Mouse (Mus musculus): Measurements from ENCODE around the gene Rhbg. TPM values are rescaled to one million over a fixed set of nuclear protein-coding genes. Genes with fewer than 3 reads are reported as not detected.
A peak's percentile ranks its signal among the peaks of the same experiment; 100 is the strongest.

Gene Rhbg
- polyA plus RNA-seq, 1 experiment from 2014 or later, result not detected

- DNase-seq (ENCODE audit: low spot score, missing footprints) (peak; percentile 86), ATAC-seq (ENCODE audit: low FRiP score) (no peak)
- H3K27me3 ChIP-seq (ENCODE audit: control insufficient read depth, insufficient read depth, low read length), result peaks cover 98% of the 10 kb centered on the region
- H3K9me3 ChIP-seq (ENCODE audit: control insufficient read depth, low read length), result no peaks in the 10 kb centered on the region
- peak overlapping the region; percentile 44 for H3K4me3 ChIP-seq (ENCODE audit: low read depth, low read length)
- peak overlapping the region; percentile 44 for H3K4me2 ChIP-seq
- peak overlapping the region; percentile 45; the same call in 1 of the 2 replicates for H3K9ac ChIP-seq (ENCODE audit: low read length)
- WGBS, result 18% methylated on average over 2 of the region's 2 CpGs
- H3K36me3 ChIP-seq (ENCODE audit: control insufficient read depth, insufficient read depth, low read length), result no peaks in the 10 kb centered on the region
- no peak overlapping the region for H3K27ac ChIP-seq (ENCODE audit: low read depth, low read length)
- H3K4me1 ChIP-seq (ENCODE audit: control insufficient read depth, insufficient read depth, low read length), result peaks cover 33% of the 10 kb centered on the region
Observed at GRCm38 (mm10) chr3:88210121-88210520, 44.4 kb downstream of the Rhbg start.

- DNase-seq (ENCODE audit: low spot score, missing footprints) (peak; percentile 87), ATAC-seq (ENCODE audit: low FRiP score) (no peak)
- 0% methylated on average over 6 of the region's 6 CpGs for WGBS
- H3K27ac ChIP-seq (ENCODE audit: low read depth, low read length), result no peak overlapping the region; the same call in 1 of the 2 replicates
- peak overlapping the region; percentile 45 for H3K9ac ChIP-seq (ENCODE audit: low read length)
- H3K4me2 ChIP-seq, result peak overlapping the region; percentile 44
- H3K36me3 ChIP-seq (ENCODE audit: control insufficient read depth, insufficient read depth, low read length), result no peaks in the 10 kb centered on the region
- H3K27me3 ChIP-seq (ENCODE audit: control insufficient read depth, insufficient read depth, low read length), result peaks cover 98% of the 10 kb centered on the region
- peaks cover 32% of the 10 kb centered on the region for H3K4me1 ChIP-seq (ENCODE audit: control insufficient read depth, insufficient read depth, low read length)
- no peaks in the 10 kb centered on the region for H3K9me3 ChIP-seq (ENCODE audit: control insufficient read depth, low read length)
- peak overlapping the region; percentile 44 for H3K4me3 ChIP-seq (ENCODE audit: low read depth, low read length)
Observed at GRCm38 (mm10) chr3:88209306-88209705, 45.2 kb downstream of the Rhbg start.

- H3K4me1 ChIP-seq (ENCODE audit: control insufficient read depth, insufficient read depth, low read length), result peaks cover 34% of the 10 kb centered on the region
Observed at GRCm38 (mm10) chr3:88208226-88208720, 46.2 kb downstream of the Rhbg start.

GRCm38 (mm10) chr3:88207451-88208100 lies 46.9 kb downstream of the Rhbg start:
- peaks cover 34% of the 10 kb centered on the region for H3K4me1 ChIP-seq (ENCODE audit: control insufficient read depth, insufficient read depth, low read length)
- H3K4me2 ChIP-seq, result peak overlapping the region; percentile 44
- under 1% methylated on average over 14 of the region's 15 CpGs for WGBS
- peak overlapping the region; percentile 89 for H3K27ac ChIP-seq (ENCODE audit: low read depth, low read length)
- DNase-seq (ENCODE audit: low spot score, missing footprints) (peak; percentile 89), ATAC-seq (ENCODE audit: low FRiP score) (peak; percentile 20; the same call in 1 of the 2 replicates)
- H3K9ac ChIP-seq (ENCODE audit: low read length), result peak overlapping the region; percentile 72
- peak overlapping the region; percentile 44 for H3K4me3 ChIP-seq (ENCODE audit: low read depth, low read length)
- peaks cover 99% of the 10 kb centered on the region for H3K27me3 ChIP-seq (ENCODE audit: control insufficient read depth, insufficient read depth, low read length)
- H3K36me3 ChIP-seq (ENCODE audit: control insufficient read depth, insufficient read depth, low read length), result no peaks in the 10 kb centered on the region
- no peaks in the 10 kb centered on the region for H3K9me3 ChIP-seq (ENCODE audit: control insufficient read depth, low read length)

More at GRCm38 (mm10) chr3:88208226-88208720, 46.2 kb downstream of the Rhbg start:
- Histone ChIP-seq H3K9me3 (ENCODE audit: control insufficient read depth, low read length) (no peaks in the 10 kb centered on the region), H3K4me3 (ENCODE audit: low read depth, low read length) (peak overlapping the region; percentile 44), H3K9ac (ENCODE audit: low read length) (peak overlapping the region; percentile 72), H3K36me3 (ENCODE audit: control insufficient read depth, insufficient read depth, low read length) (no peaks in the 10 kb centered on the region), H3K27ac (ENCODE audit: low read depth, low read length) (no peak overlapping the region), H3K4me2 (peak overlapping the region; percentile 44), H3K27me3 (ENCODE audit: control insufficient read depth, insufficient read depth, low read length) (peaks cover 98% of the 10 kb centered on the region)
- ATAC-seq (ENCODE audit: low FRiP score), result no peak
- 2% methylated on average over 3 of the region's 3 CpGs for WGBS
- peak; percentile 93 for DNase-seq (ENCODE audit: low spot score, missing footprints)

- peaks cover 99% of the 10 kb centered on the region for H3K27me3 ChIP-seq (ENCODE audit: control insufficient read depth, insufficient read depth, low read length)
- peak; percentile 93 for DNase-seq (ENCODE audit: low spot score, missing footprints)
Observed at GRCm38 (mm10) chr3:88206901-88207371, 47.6 kb downstream of the Rhbg start.

GRCm38 (mm10) chr3:88206500-88206899 lies 48.0 kb downstream of the Rhbg start:
- H3K4me3 ChIP-seq (ENCODE audit: low read depth, low read length), result peak overlapping the region; percentile 44; the same call in 1 of the 2 replicates
- peaks cover 99% of the 10 kb centered on the region for H3K27me3 ChIP-seq (ENCODE audit: control insufficient read depth, insufficient read depth, low read length)
- no peaks in the 10 kb centered on the region for H3K9me3 ChIP-seq (ENCODE audit: control insufficient read depth, low read length)
- H3K27ac ChIP-seq (ENCODE audit: low read depth, low read length), result peak overlapping the region; percentile 89
- peaks cover 36% of the 10 kb centered on the region for H3K4me1 ChIP-seq (ENCODE audit: control insufficient read depth, insufficient read depth, low read length)
- peak overlapping the region; percentile 44 for H3K4me2 ChIP-seq
- no peak for DNase-seq (ENCODE audit: low spot score, missing footprints)
- H3K36me3 ChIP-seq (ENCODE audit: control insufficient read depth, insufficient read depth, low read length), result no peaks in the 10 kb centered on the region
- peak; percentile 36; the same call in 1 of the 2 replicates for ATAC-seq (ENCODE audit: low FRiP score)
- H3K9ac ChIP-seq (ENCODE audit: low read length), result peak overlapping the region; percentile 72; the same call in 1 of the 2 replicates
- 1% methylated on average over 3 of the region's 3 CpGs for WGBS

More at GRCm38 (mm10) chr3:88206901-88207371, 47.6 kb downstream of the Rhbg start:
- H3K9ac ChIP-seq (ENCODE audit: low read length), result peak overlapping the region; percentile 72
- H3K9me3 ChIP-seq (ENCODE audit: control insufficient read depth, low read length), result no peaks in the 10 kb centered on the region
- peaks cover 34% of the 10 kb centered on the region for H3K4me1 ChIP-seq (ENCODE audit: control insufficient read depth, insufficient read depth, low read length)
- H3K4me2 ChIP-seq, result peak overlapping the region; percentile 44
- peak overlapping the region; percentile 89 for H3K27ac ChIP-seq (ENCODE audit: low read depth, low read length)
- 2% methylated on average over 14 of the region's 14 CpGs for WGBS
- ATAC-seq (ENCODE audit: low FRiP score), result peak; percentile 12; the same call in 1 of the 2 replicates
- H3K4me3 ChIP-seq (ENCODE audit: low read depth, low read length), result peak overlapping the region; percentile 44
- no peaks in the 10 kb centered on the region for H3K36me3 ChIP-seq (ENCODE audit: control insufficient read depth, insufficient read depth, low read length)

GRCm38 (mm10) chr3:88205563-88206491 lies 48.7 kb downstream of the Rhbg start:
- Histone ChIP-seq H3K27me3 (ENCODE audit: control insufficient read depth, insufficient read depth, low read length) (peaks cover 99% of the 10 kb centered on the region), H3K9ac (ENCODE audit: low read length) (peak overlapping the region; percentile 72; the same call in 1 of the 2 replicates), H3K36me3 (ENCODE audit: control insufficient read depth, insufficient read depth, low read length) (no peaks in the 10 kb centered on the region), H3K4me2 (peak overlapping the region; percentile 44), H3K9me3 (ENCODE audit: control insufficient read depth, low read length) (no peaks in the 10 kb centered on the region), H3K4me1 (ENCODE audit: control insufficient read depth, insufficient read depth, low read length) (peaks cover 40% of the 10 kb centered on the region), H3K4me3 (ENCODE audit: low read depth, low read length) (no peak overlapping the region; the same call in 1 of the 2 replicates), H3K27ac (ENCODE audit: low read depth, low read length) (peak overlapping the region; percentile 89)
- WGBS, result under 1% methylated on average over 8 of the region's 8 CpGs
- DNase-seq (ENCODE audit: low spot score, missing footprints) (peak; percentile 94), ATAC-seq (ENCODE audit: low FRiP score) (peak; percentile 80)

GRCm38 (mm10) chr3:88205176-88205562 lies 49.3 kb downstream of the Rhbg start:
- Histone ChIP-seq H3K27ac (ENCODE audit: low read depth, low read length) (peak overlapping the region; percentile 89), H3K4me1 (ENCODE audit: control insufficient read depth, insufficient read depth, low read length) (peaks cover 43% of the 10 kb centered on the region), H3K4me3 (ENCODE audit: low read depth, low read length) (no peak overlapping the region), H3K36me3 (ENCODE audit: control insufficient read depth, insufficient read depth, low read length) (no peaks in the 10 kb centered on the region), H3K9me3 (ENCODE audit: control insufficient read depth, low read length) (no peaks in the 10 kb centered on the region), H3K4me2 (peak overlapping the region; percentile 21; the same call in 1 of the 2 replicates), H3K9ac (ENCODE audit: low read length) (peak overlapping the region; percentile 45; the same call in 1 of the 2 replicates), H3K27me3 (ENCODE audit: control insufficient read depth, insufficient read depth, low read length) (peaks cover 99% of the 10 kb centered on the region)
- ATAC-seq (ENCODE audit: low FRiP score) (0 out of 2 replicates have a peak, but pooled peaks have one; percentile 17), DNase-seq (ENCODE audit: low spot score, missing footprints) (peak; percentile 88)
- WGBS, result 2% methylated on average over 4 of the region's 4 CpGs

All from midbrain, embryonic 11.5 days (tissue).